Mouse (Mus musculus) forebrain, embryonic 16.5 days (tissue): ENCODE measurements around the gene Pla2g4b. TPM values are rescaled to one million over a fixed set of nuclear protein-coding genes. Genes with fewer than 3 reads are reported as not detected.

ENCODE experiments used
- ATAC-seq: fragments of 200-750 bp; cut with Nextera tagmentation; 2 replicates; pipeline ENCODE4 v1.8.0; 2017; ENCODE audit warnings: mild to moderate bottlenecking, moderate library complexity
- H3K27ac ChIP-seq: fragments of 300-500 bp; sonication (generic); 2 replicates; pipeline ENCODE4 v1.5.1; 2014; ENCODE audit warnings: low read length, control low read depth
- H3K27me3 ChIP-seq: fragments of 300-500 bp; sonication (generic); replicated peaks from 2 replicates; pipeline ENCODE4 v1.6.1; 2014; ENCODE audit warnings: low read length; ENCODE audit not compliant: control insufficient read depth, insufficient read depth
- H3K36me3 ChIP-seq: fragments of 300-500 bp; sonication (generic); 2 replicates; pipeline ENCODE4 v1.6.1; 2014; ENCODE audit not compliant: control insufficient read depth, insufficient read depth
- H3K4me1 ChIP-seq: fragments of 300-500 bp; sonication (generic); replicated peaks from 2 replicates; pipeline ENCODE4 v1.6.1; 2014; ENCODE audit warnings: low read length; ENCODE audit not compliant: control insufficient read depth, insufficient read depth
- H3K4me2 ChIP-seq: fragments of 300-500 bp; sonication (generic); 2 replicates; pipeline ENCODE4 v1.6.1; 2014; ENCODE audit warnings: mild to moderate bottlenecking, low read length, control low read depth
- H3K4me3 ChIP-seq: fragments of 300-500 bp; sonication (generic); replicated peaks from 2 replicates; pipeline ENCODE4 v1.5.1; 2014; ENCODE audit warnings: mild to moderate bottlenecking, low read length, control low read depth
- H3K9ac ChIP-seq: fragments of 300-500 bp; sonication (generic); replicated peaks from 2 replicates; pipeline ENCODE4 v1.6.1; 2014; ENCODE audit warnings: low read depth, low read length, control low read depth
- H3K9me3 ChIP-seq: fragments of 300-500 bp; sonication (generic); 2 replicates; pipeline ENCODE4 v1.6.1; 2016; ENCODE audit warnings: low read length; ENCODE audit not compliant: control insufficient read depth
- WGBS: fragments of 180-500 bp; shearing (Covaris S2); extraction: QIAGEN DNeasy Blood & Tissue Kit; methylation state at CpG from one replicate; pipeline ENCODE4 v1.1.7; 2014; 5-methylcytosine and 5-hydroxymethylcytosine counted together
- polyA plus RNA-seq: library from polyadenylated mRNA; unstranded; fragments of >200 nt; fragmentation: Nextera tagmentation; extraction: Ambion mirVana; gene quantifications from 2 replicates; pipeline ENCODE4 v1.2.1, GENCODE M21; 2015

Gene Pla2g4b
- polyA plus RNA-seq, 1 experiment from 2014 or later, result 4.0 TPM

DNA sequence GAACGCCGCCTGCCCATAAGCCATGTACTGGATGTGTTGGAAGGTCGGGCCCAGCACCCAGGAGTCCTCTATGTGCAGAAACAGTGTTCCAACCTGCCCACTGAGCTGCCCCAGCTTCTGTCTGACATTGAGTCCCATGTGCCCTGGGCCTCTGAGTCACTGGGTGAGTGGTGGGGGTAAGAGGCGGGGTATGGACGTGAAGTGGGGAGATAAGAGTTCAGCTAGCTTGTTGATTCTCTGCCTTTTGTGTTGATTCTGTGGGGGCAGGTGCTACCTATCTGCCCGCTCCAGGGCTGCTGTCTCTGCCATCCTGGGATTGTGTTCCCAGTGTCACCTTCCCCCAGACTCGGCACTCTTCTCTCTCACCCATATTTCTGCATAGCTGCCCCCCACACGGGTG, 2.8 kb upstream of the Pla2g4b start:
- H3K36me3 ChIP-seq, result peaks cover 6% of the 10 kb centered on the region; the same call in 1 of the 2 replicates
- no peaks in the 10 kb centered on the region for H3K27me3 ChIP-seq
- H3K9me3 ChIP-seq, result no peaks in the 10 kb centered on the region
- H3K4me1 ChIP-seq, result peaks cover 13% of the 10 kb centered on the region
- WGBS, result 87% methylated on average over 8 of the region's 8 CpGs
- no peak overlapping the region for H3K9ac ChIP-seq
- no peak for ATAC-seq
- no peak overlapping the region for H3K4me2 ChIP-seq
- H3K4me3 ChIP-seq, result no peak overlapping the region
- no peak overlapping the region for H3K27ac ChIP-seq

DNA sequence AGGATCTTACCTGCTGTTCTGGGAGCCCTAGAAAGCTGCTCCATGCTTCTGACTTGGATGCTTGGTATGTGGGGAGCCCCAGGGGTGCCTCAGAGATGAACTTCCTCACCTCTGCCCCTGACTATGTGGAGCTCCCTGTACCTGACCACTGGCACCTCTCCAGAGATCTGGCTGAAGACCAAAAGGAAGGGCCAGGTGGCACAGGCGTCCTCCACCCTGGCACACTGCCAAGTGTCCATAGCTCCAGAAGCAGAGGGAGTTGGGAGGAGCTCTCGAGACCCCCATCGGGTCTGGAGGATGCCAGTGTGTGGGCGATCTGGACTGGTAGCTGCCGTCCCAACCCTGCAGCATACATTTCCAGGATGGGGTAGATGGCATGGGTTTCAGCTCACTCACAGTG, 509 bp downstream of the Pla2g4b start:
- ATAC-seq, result no peak
- Histone ChIP-seq H3K4me3 (no peak overlapping the region), H3K36me3 (peaks cover 8% of the 10 kb centered on the region; the same call in 1 of the 2 replicates), H3K27ac (no peak overlapping the region), H3K4me1 (no peaks in the 10 kb centered on the region), H3K9ac (no peak overlapping the region), H3K27me3 (no peaks in the 10 kb centered on the region), H3K4me2 (no peak overlapping the region), H3K9me3 (no peaks in the 10 kb centered on the region)
- WGBS, result 72% methylated on average over 5 of the region's 5 CpGs

DNA sequence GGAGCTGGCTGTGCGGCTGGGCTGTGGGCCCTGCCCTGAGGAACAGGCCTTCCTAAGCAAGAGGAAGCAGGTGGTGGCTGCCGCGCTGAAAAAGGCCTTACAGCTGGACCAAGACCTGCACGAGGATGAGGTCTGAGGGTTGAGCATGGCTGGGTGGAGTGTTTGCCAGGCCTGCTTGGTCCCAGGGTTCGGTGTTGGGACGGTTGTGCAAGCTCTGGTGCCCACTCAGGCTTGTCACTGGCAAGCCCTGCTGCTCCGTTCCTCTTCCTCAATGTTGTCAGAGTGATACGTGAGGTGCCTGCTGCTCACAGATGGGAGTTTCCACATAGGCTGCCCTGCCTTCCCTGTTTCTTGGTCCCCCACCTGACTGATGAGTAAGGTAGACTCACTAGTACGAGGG, 4.5 kb downstream of the Pla2g4b start:
- H3K4me2 ChIP-seq, result no peak overlapping the region
- H3K9ac ChIP-seq, result no peak overlapping the region
- no peaks in the 10 kb centered on the region for H3K9me3 ChIP-seq
- WGBS, result 97% methylated on average over 9 of the region's 9 CpGs
- no peak overlapping the region for H3K4me3 ChIP-seq
- peaks cover 14% of the 10 kb centered on the region for H3K36me3 ChIP-seq
- no peak for ATAC-seq
- H3K4me1 ChIP-seq, result no peaks in the 10 kb centered on the region
- no peaks in the 10 kb centered on the region for H3K27me3 ChIP-seq
- no peak overlapping the region for H3K27ac ChIP-seq

DNA sequence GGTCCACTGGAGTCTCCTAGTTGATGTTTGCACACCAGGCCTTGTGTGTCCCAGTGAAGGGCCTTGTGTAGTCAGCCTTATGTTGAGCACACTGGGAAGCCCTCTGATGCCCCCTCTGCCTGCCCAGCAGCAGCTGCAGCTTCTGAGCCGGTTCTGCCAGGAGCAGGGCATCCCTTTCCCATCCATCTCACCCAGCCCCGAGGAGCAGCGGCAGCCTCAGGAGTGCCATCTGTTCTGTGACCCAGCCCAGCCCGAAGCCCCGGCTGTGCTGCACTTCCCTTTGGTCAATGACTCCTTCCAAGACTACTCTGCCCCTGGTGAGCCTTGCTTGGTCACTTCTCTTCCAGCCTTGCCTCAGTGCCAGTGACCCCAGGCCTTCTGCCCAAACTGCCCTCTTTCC, 7.8 kb downstream of the Pla2g4b start:
- no peaks in the 10 kb centered on the region for H3K4me1 ChIP-seq
- ATAC-seq, result no peak
- no peaks in the 10 kb centered on the region for H3K27me3 ChIP-seq
- no peak overlapping the region for H3K27ac ChIP-seq
- no peak overlapping the region for H3K4me2 ChIP-seq
- 83% methylated on average over 5 of the region's 5 CpGs for WGBS
- H3K9ac ChIP-seq, result no peak overlapping the region
- H3K36me3 ChIP-seq, result peaks cover 12% of the 10 kb centered on the region
- H3K4me3 ChIP-seq, result no peak overlapping the region
- H3K9me3 ChIP-seq, result no peaks in the 10 kb centered on the region

DNA sequence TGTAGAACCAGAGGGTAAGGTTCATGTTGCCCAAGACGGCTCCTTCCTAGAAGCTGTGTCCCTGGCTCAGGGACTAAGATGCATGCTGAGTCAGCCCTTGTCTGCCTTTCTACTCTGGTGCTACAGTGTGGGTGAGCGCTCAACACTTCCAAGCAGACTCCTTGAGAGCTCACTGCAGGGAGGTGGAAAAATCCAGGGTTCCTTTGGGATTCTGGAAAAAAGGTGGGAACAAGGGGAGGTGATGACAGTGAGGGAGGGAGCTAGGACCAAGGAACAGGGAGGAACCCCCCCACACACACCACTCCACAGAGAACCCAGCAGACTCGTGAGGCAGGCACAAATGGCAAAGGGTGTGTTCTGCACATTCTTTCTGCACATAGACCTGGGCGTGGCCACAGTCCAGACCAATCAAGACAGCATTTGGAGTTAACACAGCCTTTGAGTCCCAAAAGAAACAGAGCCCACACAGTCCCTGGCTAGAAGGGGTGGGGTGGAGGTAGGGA, 10.9 kb downstream of the Pla2g4b start:
- Histone ChIP-seq H3K4me1 (no peaks in the 10 kb centered on the region), H3K27ac (no peak overlapping the region), H3K4me2 (no peak overlapping the region), H3K9me3 (no peaks in the 10 kb centered on the region), H3K9ac (no peak overlapping the region), H3K27me3 (no peaks in the 10 kb centered on the region), H3K36me3 (peaks cover 12% of the 10 kb centered on the region), H3K4me3 (no peak overlapping the region)
- WGBS, result 54% methylated on average over 4 of the region's 4 CpGs
- ATAC-seq, result no peak

DNA sequence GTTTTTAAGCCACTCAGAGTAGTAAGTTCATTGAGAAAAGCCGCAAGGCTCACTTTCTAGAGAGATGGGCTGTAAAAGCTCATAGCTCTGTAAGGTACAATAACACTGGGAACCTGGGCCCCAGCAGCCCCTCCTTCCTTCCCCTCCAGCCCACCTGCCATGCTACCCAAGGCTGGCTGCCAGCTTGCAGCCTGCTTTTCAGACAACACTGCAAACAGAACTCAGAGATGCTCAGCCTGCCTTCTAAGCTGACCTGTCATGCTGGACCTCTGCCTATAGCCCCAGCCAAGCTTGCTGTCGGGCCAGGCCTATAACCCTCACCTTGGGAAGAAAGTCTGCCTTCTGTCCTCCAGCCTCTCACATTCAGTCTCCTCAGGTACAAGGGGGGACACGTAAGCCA, 11.5 kb downstream of the Pla2g4b start:
- Histone ChIP-seq H3K4me3 (no peak overlapping the region), H3K4me2 (no peak overlapping the region), H3K27me3 (no peaks in the 10 kb centered on the region), H3K4me1 (no peaks in the 10 kb centered on the region), H3K9ac (no peak overlapping the region), H3K27ac (no peak overlapping the region), H3K36me3 (peaks cover 12% of the 10 kb centered on the region), H3K9me3 (no peaks in the 10 kb centered on the region)
- 66% methylated on average over 3 of the region's 3 CpGs for WGBS
- ATAC-seq, result no peak

DNA sequence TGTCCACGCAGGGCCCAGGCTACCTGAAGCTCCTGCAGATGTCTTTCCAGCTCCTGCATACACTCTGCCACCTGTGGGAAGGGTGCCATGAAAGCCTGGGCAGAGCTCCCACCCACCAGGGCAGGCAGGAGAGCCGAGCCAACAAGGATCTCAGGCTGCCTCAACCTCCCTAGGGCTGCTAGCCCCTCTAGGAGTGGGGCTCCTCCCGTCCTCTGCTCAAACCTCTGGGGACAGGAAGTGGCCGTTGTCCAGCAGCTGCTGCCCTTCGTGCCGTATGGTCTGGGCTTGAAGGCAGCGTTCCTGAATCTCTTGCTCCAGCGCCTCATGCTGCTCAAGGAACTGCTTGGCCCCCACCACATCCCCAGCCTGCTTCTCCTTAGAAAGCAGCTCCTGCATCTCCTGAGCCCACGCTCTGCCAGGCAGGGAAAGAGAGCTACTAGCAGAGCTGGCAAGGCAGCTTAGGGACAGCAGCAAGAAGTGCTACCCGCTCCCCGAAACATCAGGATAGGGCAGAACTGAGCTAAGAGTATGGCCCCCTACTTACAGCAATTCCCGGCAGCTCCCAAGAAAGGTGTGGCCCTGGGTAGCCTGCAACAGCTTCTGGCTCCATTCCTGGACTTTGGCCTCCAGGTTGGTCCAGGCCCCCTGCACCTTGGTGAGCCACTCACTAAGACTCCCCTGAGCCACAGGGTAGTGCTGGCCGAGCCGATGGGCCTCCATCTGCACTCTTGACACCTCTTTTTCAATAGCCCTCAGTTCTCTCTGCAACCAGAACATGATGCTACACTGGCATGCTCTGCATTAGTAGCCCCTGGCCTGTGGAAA, 13.5 kb downstream of the Pla2g4b start:
- no peak overlapping the region for H3K9ac ChIP-seq
- H3K36me3 ChIP-seq, result peaks cover 7% of the 10 kb centered on the region
- no peak overlapping the region for H3K4me2 ChIP-seq
- no peak overlapping the region for H3K27ac ChIP-seq
- WGBS, result 74% methylated on average over 14 of the region's 14 CpGs
- H3K9me3 ChIP-seq, result no peaks in the 10 kb centered on the region
- no peak for ATAC-seq
- no peaks in the 10 kb centered on the region for H3K4me1 ChIP-seq
- H3K4me3 ChIP-seq, result no peak overlapping the region
- no peaks in the 10 kb centered on the region for H3K27me3 ChIP-seq

DNA sequence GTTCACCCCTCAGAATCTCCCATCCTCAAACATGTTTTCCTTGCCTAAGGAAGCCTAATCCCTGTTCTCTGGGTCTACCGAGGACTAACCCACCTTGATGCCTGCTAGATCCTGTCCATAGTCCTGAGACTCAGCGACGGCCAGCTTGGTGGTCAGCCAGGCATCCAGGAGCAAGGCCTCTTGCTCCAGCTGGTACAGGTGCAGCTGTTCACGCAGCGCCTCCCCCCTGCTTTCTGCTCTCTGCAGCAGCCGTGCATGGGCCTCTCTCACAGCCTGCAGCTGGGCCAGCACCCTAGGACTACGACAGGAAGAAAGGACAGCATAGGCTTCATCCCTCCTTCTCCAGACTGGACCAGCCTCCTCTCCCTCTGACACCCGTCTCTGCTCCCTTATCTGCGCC, 15.0 kb downstream of the Pla2g4b start:
- WGBS, result 74% methylated on average over 9 of the region's 9 CpGs
- Histone ChIP-seq H3K27ac (no peak overlapping the region), H3K4me3 (no peak overlapping the region), H3K9me3 (no peaks in the 10 kb centered on the region), H3K27me3 (no peaks in the 10 kb centered on the region), H3K4me1 (no peaks in the 10 kb centered on the region), H3K9ac (no peak overlapping the region), H3K36me3 (no peaks in the 10 kb centered on the region), H3K4me2 (no peak overlapping the region)
- no peak for ATAC-seq

DNA sequence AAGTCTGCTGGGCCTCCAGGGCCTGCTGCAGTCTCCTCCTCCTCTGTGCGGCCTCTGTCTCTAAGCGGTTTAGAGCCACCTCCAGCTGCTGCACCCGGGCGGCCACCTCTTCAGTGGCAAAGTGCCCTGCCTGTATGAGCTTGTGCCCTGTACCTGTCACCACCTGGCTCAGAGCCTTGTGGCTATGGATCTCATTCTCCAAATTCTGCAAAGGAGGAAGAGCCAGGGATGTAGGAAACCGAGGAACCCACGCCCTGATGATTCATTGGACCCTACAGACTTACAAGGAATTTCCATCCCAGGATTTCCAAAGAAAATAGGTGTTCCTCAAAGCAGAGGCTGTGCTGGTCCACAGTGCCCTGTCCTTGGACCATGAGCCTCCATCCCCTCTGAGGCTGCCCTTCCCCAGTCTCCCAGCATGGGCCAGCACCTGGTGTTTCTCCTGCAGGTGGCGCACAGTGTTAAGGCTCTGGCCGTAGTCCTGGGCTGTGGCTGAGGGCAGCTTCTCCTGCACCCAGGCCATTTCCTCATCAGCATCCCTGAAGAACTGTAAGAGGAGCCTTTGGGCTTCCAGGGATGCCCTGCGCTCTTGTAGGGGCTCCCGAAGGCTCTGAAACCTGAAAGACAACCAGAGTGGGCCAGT, 16.5 kb downstream of the Pla2g4b start:
- ATAC-seq, result no peak
- 60% methylated on average over 10 of the region's 10 CpGs for WGBS
- H3K9ac ChIP-seq, result no peak overlapping the region

More for the DNA sequence above, 16.5 kb downstream of the Pla2g4b start:
- no peak overlapping the region for H3K27ac ChIP-seq
- no peak overlapping the region for H3K4me2 ChIP-seq
- H3K4me1 ChIP-seq, result no peaks in the 10 kb centered on the region
- no peak overlapping the region for H3K4me3 ChIP-seq
- no peaks in the 10 kb centered on the region for H3K36me3 ChIP-seq
- H3K9me3 ChIP-seq, result no peaks in the 10 kb centered on the region
- H3K27me3 ChIP-seq, result no peaks in the 10 kb centered on the region
